Mouse (Mus musculus) small intestine, adult 2 months (tissue): ENCODE measurements at regions not wholly inside any gene's neighbourhood (a gene's known extent, or its start where the extent isn't known, plus 50 kb on each side); places are given as distances from the start of the nearest gene placed in this dataset.

Experiments used
- H3K27ac ChIP-seq: fragments of 200-500 bp; 2 replicates; pipeline ENCODE4 v1.5.1; 2012; ENCODE audit warnings: low read depth, low read length, control low read depth, inconsistent platforms; ENCODE audit not compliant: insufficient read depth
- H3K27me3 ChIP-seq: fragments of 200-500 bp; 2 replicates; pipeline ENCODE4 v1.6.1; 2012; ENCODE audit warnings: mild to moderate bottlenecking, moderate library complexity, low read length, inconsistent platforms; ENCODE audit not compliant: control insufficient read depth, insufficient read depth
- H3K36me3 ChIP-seq: fragments of 200-500 bp; 2 replicates; pipeline ENCODE4 v1.6.1; 2012; ENCODE audit warnings: mild to moderate bottlenecking, low read length, control low read depth, inconsistent platforms; ENCODE audit not compliant: control insufficient read depth, insufficient read depth
- H3K4me1 ChIP-seq: fragments of 200-500 bp; 2 replicates; pipeline ENCODE4 v1.6.1; 2012; ENCODE audit warnings: low read length, inconsistent platforms, mixed read lengths; ENCODE audit not compliant: control insufficient read depth, insufficient read depth, insufficient read length
- H3K4me3 ChIP-seq: fragments of 200-500 bp; 2 replicates; pipeline ENCODE4 v1.5.1; 2012; ENCODE audit warnings: low read depth, mild to moderate bottlenecking, control low read depth, inconsistent platforms, low read length, moderate library complexity
- CTCF ChIP-seq: fragments of 200-500 bp; IDR thresholded peaks from 2 replicates; pipeline ENCODE4 v1.5.1; 2012; ENCODE audit warnings: low read depth, mild to moderate bottlenecking, control low read depth, inconsistent platforms, low read length, moderate library complexity, mixed read lengths; ENCODE audit not compliant: insufficient replicate concordance, insufficient read length; ENCODE audit errors: extremely low read depth
- POLR2A ChIP-seq: fragments of 200-500 bp; IDR thresholded peaks from 2 replicates; pipeline ENCODE4 v1.6.1; 2012; ENCODE audit warnings: low read depth, mild to moderate bottlenecking, control low read depth, inconsistent platforms, low read length, moderate library complexity
- WGBS: fragments of 180-500 bp; shearing (Covaris S2); methylation state at CpG from one replicate; pipeline ENCODE4 v1.1.7; 2018; 5-methylcytosine and 5-hydroxymethylcytosine counted together

- Histone ChIP-seq H3K27me3 (no peaks in the 10 kb centered on the region), H3K4me1 (no peaks in the 10 kb centered on the region), H3K27ac (no peak overlapping the region), H3K4me3 (no peak overlapping the region), H3K36me3 (no peaks in the 10 kb centered on the region)
- TF ChIP-seq CTCF, result no peak
- WGBS, result 85% methylated on average over 3 of the region's 3 CpGs
These were observed 438.4 kb upstream of the A1bg start for GRCm38 (mm10) chr15:61361254-61361653.

- Histone ChIP-seq H3K4me3 (no peak overlapping the region), H3K27me3 (no peaks in the 10 kb centered on the region; the same call in 1 of the 2 replicates), H3K36me3 (no peaks in the 10 kb centered on the region), H3K4me1 (no peaks in the 10 kb centered on the region), H3K27ac (no peak overlapping the region)
- no peak for TF ChIP-seq CTCF
These were observed 432.5 kb upstream of the A1bg start for GRCm38 (mm10) chr15:61355344-61355743.

- H3K4me1 ChIP-seq, result no peaks in the 10 kb centered on the region
- H3K27me3 ChIP-seq, result no peaks in the 10 kb centered on the region; the same call in 1 of the 2 replicates
- no peak overlapping the region for H3K4me3 ChIP-seq
- H3K36me3 ChIP-seq, result no peaks in the 10 kb centered on the region
- no peak for TF ChIP-seq CTCF
- H3K27ac ChIP-seq, result no peak overlapping the region
- WGBS, result 80% methylated on average over 5 of the region's 5 CpGs
These were observed 429.0 kb upstream of the A1bg start for GRCm38 (mm10) chr15:61351729-61352342.

GRCm38 (mm10) chr15:61345101-61345500, 422.3 kb upstream of the A1bg start:
- H3K4me1 ChIP-seq, result no peaks in the 10 kb centered on the region
- TF ChIP-seq POLR2A (no peak), CTCF (no peak)
- no peak overlapping the region for H3K27ac ChIP-seq
- 76% methylated on average over 4 of the region's 4 CpGs for WGBS
- H3K4me3 ChIP-seq, result no peak overlapping the region
- no peaks in the 10 kb centered on the region for H3K36me3 ChIP-seq
- no peaks in the 10 kb centered on the region for H3K27me3 ChIP-seq

- WGBS, result 87% methylated on average over 1 of the region's 1 CpGs
- Histone ChIP-seq H3K36me3 (no peaks in the 10 kb centered on the region), H3K4me1 (no peaks in the 10 kb centered on the region), H3K4me3 (no peak overlapping the region), H3K27ac (no peak overlapping the region), H3K27me3 (no peaks in the 10 kb centered on the region)
- TF ChIP-seq POLR2A (no peak), CTCF (no peak)
These were observed 419.8 kb upstream of the A1bg start for GRCm38 (mm10) chr15:61342618-61343017.

GRCm38 (mm10) chr15:61327925-61328324, 405.1 kb upstream of the A1bg start:
- Histone ChIP-seq H3K4me1 (no peaks in the 10 kb centered on the region), H3K27me3 (no peaks in the 10 kb centered on the region), H3K27ac (no peak overlapping the region), H3K36me3 (no peaks in the 10 kb centered on the region), H3K4me3 (no peak overlapping the region)
- TF ChIP-seq CTCF, result no peak
- TF ChIP-seq POLR2A, result no peak
- 83% methylated on average over 2 of the region's 2 CpGs for WGBS

- TF ChIP-seq POLR2A (no peak), CTCF (no peak)
- Histone ChIP-seq H3K36me3 (no peaks in the 10 kb centered on the region), H3K4me1 (no peaks in the 10 kb centered on the region), H3K27me3 (no peaks in the 10 kb centered on the region), H3K4me3 (no peak overlapping the region), H3K27ac (no peak overlapping the region)
- WGBS, result 92% methylated on average over 7 of the region's 7 CpGs
These were observed 399.4 kb upstream of the A1bg start for GRCm38 (mm10) chr15:61322243-61322642.

- 84% methylated on average over 6 of the region's 6 CpGs for WGBS
- H3K4me1 ChIP-seq, result no peaks in the 10 kb centered on the region
- no peak overlapping the region for H3K4me3 ChIP-seq
- H3K36me3 ChIP-seq, result no peaks in the 10 kb centered on the region
- TF ChIP-seq CTCF (no peak), POLR2A (no peak)
- H3K27ac ChIP-seq, result no peak overlapping the region
- H3K27me3 ChIP-seq, result no peaks in the 10 kb centered on the region
These were observed 386.8 kb upstream of the A1bg start for GRCm38 (mm10) chr15:61309452-61310165.
